Mouse (Mus musculus) kidney, adult 8-10 months (tissue): Measurements from ENCODE around the gene Mrnip.

ENCODE experiments used
- DNase-seq, 2 experiments: peaks; one replicate each; pipeline ENCODE4 v3.0.0; 2022

Gene Mrnip

DNA sequence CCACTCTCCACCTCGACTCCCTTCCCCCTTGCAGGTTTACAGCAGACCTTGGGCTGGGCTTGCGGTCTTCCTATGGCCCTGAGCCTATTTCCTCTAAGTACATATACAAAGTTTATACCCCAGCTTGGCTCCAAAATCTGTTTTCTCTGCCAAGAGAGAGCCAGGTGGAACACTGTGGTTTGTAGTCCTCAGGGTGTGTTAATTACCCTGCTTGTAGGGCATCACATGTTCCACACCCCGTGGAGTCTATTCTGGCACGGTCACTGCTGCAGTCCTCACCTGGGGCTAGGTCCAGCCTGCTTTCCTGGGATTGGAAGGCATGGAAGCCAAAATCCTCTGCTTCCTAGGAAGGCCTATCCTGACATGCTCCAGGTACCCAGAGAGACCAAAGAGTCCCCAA is 53.5 kb downstream of the Mrnip start:
- DNase-seq, result no peak

DNA sequence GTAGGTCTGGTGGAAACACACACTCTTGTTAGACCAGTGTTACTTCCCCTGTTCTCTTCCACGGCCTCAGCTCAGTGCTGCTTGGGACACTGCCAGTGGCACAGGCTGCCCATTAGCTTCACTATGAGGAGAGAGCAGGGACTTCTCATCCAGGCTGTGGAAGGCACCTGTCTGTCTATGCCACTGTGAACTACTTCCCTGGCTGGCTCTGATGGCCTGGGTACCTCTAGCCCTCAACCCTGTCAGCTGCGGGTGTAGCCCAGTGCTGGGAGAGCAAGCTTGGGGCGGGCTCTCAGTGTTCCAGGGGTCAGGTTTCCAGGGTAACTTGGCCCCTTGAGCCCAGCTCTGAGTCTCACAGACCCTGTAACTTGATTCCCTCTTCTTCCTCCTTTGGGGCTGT is 54.5 kb downstream of the Mrnip start:
- DNase-seq, result no peak

DNA sequence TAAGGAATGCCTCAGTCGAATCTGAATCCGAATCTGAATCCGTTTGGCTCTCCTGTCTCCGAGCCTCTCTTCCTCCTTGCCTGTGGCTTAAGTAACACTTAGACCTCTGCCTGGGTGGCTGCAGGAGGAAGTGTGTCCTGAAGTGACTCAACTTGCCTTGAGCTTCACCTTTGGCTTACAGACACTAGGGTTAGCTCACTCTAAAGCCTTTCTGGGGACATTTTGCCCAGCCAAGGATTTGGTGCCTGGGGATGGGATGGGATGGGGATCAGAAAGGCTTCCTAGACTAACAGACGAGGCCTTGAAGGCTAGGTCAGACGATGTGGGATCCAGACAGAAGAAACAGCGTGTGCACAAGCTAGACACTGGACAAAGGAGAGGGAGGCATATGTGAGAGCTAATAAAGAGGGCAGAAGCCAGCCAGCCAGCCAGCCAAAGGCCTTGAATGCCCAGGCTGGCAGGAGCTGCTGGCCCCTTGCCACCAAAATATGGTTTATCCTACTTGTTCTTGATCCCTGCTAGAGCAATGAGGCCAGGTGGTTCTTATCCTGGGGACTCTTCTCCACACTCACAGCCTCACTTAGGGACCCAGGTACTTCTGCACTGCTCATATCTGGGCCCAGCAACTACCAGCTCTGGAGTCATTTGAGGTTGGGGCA is 55.1 kb downstream of the Mrnip start:
- no peak for DNase-seq

DNA sequence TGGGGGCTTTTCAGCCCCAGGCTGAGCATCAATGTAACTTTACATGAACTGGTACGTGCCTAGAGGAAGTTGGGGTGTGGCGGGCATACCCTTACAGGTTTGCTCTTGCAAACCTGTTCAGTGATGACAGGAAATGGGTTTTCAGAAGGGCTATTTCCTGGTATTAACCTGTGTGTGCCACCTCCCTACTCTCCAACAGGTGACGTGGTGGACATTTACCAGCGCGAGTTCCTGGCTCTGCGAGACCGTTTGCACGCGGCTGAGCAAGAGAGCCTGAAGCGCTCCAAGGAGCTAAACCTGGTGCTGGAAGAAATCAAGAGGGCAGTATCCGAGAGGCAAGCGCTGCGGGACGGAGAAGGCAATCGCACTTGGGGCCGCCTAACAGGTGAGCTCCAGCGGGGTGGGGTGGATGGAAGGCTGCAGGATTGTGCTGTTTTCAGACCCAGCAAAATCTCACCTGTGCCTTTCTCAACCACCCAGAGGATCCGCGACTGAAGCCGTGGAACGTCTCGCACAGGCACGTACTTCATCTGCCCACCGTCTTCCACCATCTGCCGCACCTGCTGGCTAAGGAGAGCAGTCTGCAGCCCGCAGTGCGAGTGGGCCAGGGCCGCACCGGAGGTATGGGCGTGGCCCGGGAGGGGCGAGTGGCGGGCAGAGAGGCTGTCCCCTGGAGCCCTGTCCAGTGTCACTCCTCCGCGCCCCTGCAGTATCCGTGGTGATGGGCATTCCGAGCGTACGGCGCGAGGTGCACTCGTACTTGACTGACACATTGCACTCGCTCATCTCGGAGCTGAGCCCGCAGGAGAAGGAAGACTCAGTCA is 56.4 kb downstream of the Mrnip start:
- DNase-seq, result no peak

DNA sequence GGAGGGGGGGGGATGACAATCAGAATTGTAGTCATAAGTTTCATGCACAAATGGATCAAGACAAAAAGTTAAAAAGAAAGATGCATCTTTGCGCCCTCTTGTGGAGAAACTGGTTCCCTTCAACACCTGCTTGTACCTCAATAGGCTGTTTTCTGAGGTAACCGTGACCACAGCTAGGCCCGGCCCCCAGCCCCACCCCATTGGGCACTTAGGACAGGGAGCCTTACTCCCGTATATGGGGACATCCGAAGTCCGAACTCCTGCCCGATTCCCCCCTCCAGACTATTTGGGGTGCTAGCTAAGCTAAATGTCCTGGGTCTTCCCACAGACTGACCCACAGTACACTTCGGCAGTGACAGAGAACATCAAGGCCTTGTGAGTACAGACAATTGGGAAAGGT is 57.2 kb downstream of the Mrnip start:
- DNase-seq, result peak in 1 of 2 experiments; percentile 77

DNA sequence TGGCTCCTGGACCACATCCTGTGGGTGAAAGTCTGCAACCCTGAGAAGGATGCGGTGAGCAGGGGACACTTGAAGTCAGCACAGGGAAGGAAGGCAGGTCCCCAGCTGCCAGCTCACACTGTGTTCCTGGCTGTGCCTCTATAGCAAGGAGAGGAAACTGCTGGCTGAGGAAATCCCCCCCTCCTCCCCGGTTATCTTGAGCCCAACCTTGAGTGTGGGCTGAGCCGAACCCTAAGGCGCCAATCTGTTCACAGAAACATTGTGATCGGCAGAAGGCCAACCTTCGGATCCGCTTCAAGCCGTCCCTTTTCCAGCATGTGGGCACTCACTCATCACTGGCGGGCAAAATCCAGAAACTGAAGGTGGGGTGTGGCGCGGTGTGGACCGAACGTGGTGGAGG is 58.8 kb downstream of the Mrnip start:
- no peak for DNase-seq

DNA sequence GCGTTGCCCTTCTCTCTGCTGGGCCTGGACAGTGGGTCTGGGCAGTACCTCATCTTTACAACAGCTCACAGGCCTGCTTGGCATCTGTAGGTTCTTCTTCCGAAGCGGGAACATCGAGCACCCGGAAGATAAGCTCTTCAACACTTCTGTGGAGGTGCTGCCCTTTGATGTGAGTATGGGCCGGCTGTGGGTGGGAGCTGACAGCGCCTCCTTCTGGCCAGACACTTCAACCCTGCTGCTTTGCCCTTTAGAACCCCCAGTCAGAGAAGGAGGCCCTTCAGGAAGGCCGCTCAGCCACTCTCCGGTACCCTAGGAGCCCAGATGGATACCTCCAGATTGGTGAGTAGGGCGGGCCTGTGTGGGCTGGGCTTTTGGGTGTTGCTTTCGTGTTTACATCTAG is 59.7 kb downstream of the Mrnip start:
- no peak for DNase-seq

DNA sequence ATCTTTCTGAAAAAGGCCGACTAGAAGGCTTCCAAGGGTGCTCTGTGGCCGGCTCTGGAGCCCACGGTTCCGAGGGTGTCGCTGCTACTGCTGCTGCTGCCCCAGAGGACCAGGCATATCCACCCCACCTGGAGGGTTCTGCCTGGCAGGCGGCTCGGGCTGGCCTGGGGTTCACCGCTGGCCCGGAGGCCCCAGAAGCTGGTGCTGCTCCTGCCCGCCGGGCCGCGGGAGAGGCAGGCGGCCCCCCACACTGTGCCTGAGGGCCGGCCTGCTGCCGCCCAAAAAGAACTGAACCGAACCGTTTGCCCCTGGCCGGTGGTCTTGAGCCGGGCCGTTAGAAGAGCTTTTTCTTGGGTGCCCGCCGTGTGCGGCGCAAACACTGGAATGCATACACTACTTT is 60.4 kb downstream of the Mrnip start:
- no peak for DNase-seq

DNA sequence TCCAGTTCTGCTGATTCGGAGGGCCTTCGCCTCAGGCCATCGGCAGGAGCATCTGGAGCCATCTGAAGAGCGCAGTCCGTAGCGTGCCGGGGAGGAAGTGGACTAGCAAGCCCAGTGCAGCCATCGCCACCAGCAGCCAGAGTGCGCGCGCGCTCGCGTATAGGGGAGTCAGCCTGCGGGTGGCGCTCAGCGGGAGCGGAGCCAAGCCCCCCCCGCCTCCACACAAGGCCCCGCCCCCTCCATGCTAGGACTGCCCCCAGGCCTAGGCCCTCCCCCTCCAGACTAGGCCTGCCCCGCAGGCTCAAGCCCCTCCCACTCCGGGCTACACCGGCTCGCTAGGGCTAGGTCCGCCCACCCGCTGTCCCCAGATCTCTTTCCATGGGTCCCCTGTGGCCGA is 62.3 kb downstream of the Mrnip start:
- DNase-seq, result peak; percentile 89

DNA sequence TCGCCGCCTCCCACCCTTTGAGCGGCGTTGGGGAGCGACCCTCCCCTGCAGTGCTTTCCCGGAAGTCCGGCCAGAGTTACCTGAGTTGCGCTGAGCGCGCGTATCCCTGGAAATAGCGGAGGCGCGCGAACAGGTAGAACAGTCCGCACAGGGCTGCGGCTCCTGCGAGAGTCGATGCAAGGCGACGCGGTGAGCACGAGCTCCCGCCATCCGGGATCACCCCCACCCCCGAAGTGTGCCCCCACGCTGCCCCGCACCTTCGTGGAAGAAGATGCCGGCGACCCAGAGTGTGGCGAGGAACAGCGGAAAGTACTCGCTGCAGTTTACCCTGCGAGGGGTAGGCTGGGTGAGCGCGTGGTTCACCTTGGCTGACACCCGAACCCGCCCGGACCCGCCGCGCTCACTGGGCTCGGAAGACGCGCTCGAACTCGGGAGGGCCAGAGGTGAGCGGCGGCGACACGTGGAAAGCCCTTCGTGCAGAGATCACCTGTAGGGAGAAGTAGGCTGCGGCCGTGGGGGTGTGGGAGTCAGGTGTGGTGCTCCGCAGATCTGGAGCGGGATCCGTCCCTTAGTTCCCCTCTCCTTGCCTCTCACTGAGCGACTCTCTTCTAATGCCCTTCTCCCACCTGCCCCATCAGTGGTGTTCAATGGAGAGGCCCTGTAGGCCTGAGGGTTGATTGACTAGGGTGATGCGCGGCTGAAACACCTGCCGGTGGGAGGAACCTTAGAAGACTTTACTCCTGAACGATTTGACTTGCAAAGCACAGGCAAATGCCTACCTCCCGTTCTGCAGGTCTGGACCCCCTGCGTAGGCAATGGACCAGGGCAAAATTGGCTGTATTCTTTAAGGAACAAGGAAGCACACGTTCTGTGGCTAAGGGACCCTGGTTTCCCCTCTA is 62.9 kb downstream of the Mrnip start:
- no peak for DNase-seq

DNA sequence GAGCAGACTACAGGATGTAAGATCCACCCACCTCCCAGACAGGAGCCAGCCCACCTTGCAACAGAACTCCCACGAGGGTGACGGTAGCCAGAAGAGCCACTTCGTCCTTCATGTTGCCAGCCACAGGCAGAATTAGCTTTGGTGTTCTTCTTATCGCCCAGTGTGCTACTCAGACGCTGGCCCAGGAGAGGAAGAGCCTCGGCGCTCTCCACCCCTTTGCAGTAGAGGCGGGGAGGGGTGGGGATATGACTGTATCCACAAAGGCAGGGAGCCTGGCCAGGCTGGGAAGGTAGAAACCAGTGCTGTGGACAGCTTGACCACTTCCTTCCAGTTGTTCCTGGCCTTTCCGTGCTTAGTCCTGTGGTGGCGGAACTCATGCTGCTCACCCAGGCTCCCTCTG is 64.1 kb downstream of the Mrnip start, which contains the start of gene Ltc4s:
Ltc4s (minus strand) TSS at position 293 of the 400 bp plus-strand sequence.
- DNase-seq, result no peak

DNA sequence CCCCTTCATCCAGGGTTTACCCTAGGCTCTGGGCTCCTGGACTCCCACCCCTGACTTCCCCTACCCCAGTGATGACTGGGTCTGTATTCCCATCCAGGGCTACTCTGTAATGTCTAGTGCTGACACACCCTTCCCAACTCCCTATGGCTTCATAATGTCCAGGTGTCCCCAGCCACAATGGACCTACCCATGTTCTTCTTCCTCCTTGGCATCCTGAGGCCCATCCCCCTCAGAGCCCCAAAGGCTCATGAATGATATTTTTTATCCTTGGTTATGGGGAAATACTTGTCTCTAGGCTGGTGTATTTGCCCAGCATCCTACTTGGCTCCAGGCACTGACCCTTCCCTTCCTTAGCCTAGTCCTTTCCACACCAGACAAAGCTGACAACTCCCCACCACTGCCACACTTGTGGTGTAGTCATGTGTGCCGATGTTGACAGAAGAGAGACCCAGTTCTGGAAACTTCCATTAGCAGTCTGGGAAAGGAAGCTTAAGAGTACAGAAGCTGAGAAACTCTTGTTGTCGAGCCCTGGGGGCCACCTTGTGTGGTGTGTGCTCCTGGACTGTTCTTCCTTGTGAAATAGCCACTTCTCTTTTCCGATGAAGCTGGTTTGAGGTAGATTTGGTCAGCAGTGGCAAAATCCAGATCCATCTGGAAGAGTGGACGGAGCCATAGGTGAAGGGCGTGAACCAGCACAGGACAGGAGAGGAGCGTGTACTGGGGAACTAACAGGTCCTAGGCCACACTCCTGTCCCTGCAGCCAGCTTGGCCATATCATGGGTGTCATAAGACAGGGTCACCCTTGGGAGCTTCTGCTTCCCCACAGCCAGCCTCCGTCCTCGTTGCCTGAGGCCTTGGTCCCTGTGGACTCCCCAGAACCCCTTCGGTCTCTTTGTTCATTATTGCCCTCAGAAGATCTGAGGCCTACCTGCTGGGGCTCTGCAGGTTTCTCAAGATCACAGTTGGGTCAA is 64.9 kb downstream of the Mrnip start:
- DNase-seq, result no peak

DNA sequence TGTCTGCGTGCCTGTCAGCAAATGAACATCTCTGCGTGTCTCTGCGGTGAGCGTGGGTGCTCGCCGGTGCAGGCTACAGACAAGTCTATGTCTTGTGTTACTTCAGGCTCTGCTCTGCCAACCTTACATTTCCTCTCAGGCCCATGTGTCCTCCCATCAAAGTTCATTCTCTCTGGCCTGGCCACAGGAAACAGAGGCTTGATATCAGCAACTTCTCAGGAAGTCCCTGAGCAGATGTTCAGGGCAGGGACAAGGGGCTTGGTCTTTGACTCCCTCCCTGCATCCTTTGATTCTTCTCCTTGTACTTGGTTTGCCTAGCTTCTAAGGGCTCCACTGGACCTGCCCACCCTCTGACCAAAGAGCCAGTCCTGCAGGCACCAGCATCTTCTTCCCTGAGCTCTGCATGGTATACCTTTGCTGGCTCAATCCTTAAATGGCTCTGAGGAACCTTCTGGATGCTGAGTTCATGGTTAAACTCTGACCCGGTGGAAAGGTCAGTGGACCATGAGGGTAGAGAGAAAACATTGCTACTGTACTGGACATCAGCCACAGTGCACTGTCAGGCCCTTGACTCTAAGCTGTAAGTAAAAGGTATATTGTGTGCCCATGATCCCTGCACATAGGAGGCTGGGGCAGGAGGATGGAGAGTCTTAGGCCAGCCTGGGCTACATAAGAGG is 66.1 kb downstream of the Mrnip start:
- peak in 1 of 2 experiments; percentile 65 for DNase-seq

DNA sequence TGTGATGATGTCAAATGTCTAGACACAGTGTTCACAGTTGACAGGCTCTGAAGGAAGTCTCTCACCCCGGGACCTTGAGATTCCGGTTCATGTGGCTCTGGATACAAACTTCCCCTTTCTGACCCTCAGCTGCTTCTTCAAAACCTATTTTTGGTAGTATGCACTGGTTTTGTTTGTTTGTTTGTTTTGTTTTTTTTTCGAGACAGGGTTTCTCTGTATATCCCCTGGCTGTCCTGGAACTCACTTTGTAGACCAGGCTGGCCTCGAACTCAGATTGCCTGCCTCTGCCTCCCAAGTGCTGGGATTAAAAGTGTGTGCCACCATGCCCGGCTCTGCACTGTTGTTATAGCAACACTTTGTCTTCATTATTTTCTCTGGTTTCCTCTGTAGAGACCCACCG is 69.7 kb downstream of the Mrnip start:
- no peak for DNase-seq

DNA sequence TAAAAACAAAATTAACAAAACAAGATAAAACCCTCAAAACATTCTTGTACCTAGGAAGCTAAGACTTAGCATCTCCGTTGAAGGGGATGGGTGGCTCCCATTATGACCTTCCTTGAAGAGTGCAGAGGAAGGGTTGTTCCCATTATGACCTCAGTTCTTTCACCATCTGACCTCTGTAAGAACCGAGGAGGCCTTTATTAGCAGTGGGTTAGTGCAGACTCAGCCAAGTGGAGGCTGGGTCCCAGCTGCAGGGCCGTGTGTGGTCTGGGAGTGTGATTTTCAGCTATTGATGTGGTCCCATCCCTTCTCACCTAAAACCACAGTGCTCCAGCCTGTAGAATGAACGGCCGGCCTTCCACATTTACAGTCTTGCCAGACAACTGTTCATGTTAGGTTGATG is 71.0 kb downstream of the Mrnip start:
- DNase-seq, result no peak

DNA sequence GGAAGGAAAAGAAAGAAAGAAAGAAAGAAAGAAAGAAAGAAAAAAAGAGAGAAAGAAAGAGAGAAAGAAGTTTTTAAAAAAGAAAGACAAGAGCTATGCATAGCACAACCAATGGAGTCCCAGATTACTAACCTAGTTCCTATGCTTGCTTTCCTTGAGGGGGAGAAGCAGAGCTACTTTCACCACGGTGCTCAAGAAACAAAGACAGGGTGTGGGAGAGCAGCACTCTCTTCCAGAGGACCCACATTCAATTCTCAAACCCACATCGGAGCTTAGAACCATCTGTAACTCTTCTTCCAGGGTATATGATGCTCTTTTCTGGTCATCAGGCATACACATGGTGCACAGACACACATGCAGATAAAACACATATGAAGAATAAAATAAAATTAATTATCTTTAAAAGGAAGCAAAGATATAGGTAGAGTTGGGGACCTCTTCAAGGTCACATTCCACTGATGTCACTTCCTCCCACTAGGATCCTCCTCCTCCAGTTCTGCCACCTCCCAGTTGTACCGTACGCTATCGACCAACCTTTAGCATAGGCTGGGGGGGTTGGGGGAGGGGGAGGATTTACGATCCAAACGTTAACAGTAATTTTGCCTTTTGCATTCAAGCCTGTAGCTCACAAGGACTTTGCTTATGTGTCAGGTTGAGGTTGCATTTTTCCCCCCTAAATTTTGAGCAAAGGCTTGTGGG is 74.4 kb downstream of the Mrnip start:
- no peak for DNase-seq
